Mouse (Mus musculus) bone marrow macrophage, adult 2 months (primary cell): ENCODE data around the gene Wdr1. TPM values are rescaled to one million over a fixed set of nuclear protein-coding genes. Genes with fewer than 3 reads are reported as not detected.
A peak's percentile ranks its signal among the peaks of the same experiment; 100 is the strongest.

Experiments
- H3K27ac ChIP-seq: 2 replicates; pipeline ENCODE4 v1.5.1; 2012; ENCODE audit warnings: low read depth, low read length; ENCODE audit not compliant: insufficient read depth
- H3K4me1 ChIP-seq: 2 replicates; pipeline ENCODE4 v1.6.1; 2012; ENCODE audit warnings: low read length; ENCODE audit not compliant: control insufficient read depth, insufficient read depth
- H3K4me3 ChIP-seq: 2 replicates; pipeline ENCODE4 v1.5.1; 2012; ENCODE audit warnings: mild to moderate bottlenecking, low read length, moderate library complexity; ENCODE audit not compliant: insufficient read depth
- CTCF ChIP-seq: IDR thresholded peaks from 2 replicates; pipeline ENCODE4 v1.5.1; 2012; ENCODE audit warnings: low read depth, mild to moderate bottlenecking, low read length, moderate library complexity
- POLR2A ChIP-seq: IDR thresholded peaks from 2 replicates; pipeline ENCODE4 v1.6.1; 2012; ENCODE audit warnings: mild to moderate bottlenecking, low read depth, low read length, borderline replicate concordance
- polyA plus RNA-seq: library from polyadenylated mRNA; stranded (reverse); fragments of >200 nt; gene quantifications from 2 replicates; pipeline ENCODE4 v1.2.4, GENCODE M21; 2012; ENCODE audit not compliant: missing spikeins, insufficient read depth, insufficient read length

The Wdr1 gene
- polyA plus RNA-seq, 1 experiment = 216 TPM

DNA sequence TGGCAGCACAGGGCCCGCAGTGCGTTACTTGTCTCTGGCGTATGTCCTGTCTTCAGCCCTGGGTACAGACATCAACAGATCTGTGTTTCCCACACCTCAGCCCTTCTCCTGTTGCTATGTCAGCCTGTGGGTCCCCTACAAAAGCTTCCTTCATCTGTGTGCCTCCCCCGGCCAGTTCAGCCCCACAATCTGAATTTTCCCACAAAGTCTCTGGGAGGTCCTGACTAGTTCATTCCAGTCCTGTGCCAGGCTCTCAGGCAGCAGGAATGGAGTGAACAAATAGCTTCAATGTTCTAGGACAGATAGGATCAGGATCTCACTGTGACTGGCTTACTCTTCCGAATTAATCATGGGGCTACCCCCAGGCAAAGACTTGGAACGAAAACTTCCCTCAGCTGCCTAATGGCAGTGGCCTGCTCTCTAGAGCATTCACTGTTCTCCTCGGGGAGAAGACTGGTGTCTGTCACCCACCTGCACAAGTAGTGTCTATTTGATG lies 63.7 kb downstream of the Wdr1 start:
- no peak overlapping the region for H3K4me3 ChIP-seq
- TF ChIP-seq POLR2A (no peak), CTCF (no peak)
- peaks cover 45% of the 10 kb centered on the region for H3K4me1 ChIP-seq
- no peak overlapping the region for H3K27ac ChIP-seq

DNA sequence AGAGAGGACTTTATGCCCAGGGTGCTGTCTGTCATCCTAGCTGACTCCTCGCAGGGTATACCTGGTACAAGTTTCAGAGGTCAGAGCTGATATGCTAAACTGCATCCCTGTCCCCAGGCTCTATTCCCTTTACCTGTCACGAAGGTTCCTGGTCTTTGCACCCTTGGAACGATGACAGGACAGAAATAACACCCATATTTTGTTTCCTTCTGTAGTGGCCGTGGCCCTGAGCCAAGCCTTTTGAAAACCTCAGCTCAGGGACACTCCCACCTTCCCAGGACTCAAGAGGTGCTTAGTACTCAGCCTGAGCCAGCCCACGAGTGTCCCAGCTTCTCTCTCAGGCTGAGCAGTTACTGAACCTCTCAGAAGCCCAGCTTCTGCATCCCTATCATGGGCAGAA lies 64.5 kb downstream of the Wdr1 start:
- no peak overlapping the region for H3K4me3 ChIP-seq
- TF ChIP-seq POLR2A (no peak), CTCF (no peak)
- peaks cover 42% of the 10 kb centered on the region for H3K4me1 ChIP-seq
- H3K27ac ChIP-seq = no peak overlapping the region

DNA sequence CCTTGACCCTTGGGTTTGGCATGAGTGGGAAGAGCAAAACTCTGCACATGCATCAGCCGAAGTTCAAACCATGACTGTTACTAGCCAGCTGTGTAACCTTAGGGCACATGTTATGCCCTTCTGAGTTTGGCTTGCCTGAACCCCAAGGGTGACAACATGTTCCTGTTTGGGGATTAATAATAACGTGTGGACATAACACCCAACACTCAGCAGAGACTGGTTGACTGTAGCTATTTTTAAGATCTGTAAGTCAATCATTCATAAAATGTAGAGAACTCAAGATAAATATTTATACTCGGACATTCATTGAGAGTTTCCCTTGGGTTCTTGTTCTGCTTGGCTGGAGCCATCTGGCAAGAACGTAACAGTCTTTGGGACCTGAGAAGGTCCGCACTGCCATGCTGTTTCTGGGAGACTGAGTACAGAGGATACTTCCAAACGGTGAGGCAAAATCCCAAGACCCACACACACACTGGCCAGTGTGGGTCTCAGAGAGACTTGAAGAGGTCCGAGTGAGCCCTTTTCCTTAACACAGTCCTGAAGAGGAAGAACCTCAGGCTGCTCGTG lies 66.4 kb downstream of the Wdr1 start:
- no peak overlapping the region for H3K27ac ChIP-seq
- no peak overlapping the region for H3K4me3 ChIP-seq
- H3K4me1 ChIP-seq = peaks cover 30% of the 10 kb centered on the region
- no peak for TF ChIP-seq CTCF
- TF ChIP-seq POLR2A = no peak

DNA sequence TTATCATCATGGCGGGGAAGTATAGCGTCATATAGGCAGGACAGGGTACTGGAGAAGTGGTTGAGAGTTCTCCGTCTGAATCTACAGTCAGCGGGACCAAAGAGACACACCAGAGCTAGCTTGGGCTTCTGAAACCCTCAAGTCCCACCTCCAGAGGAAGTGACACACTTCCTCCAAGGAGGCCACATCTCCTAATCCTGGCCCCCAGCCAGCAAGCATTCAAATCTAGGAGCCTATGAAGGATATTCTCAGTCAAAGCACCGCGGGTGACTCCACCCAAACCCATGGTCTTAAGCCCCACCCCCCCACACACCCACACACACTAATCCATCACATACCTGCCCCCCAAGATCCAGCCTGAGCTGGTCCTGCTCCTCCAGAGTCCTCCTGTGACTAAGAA lies 69.1 kb downstream of the Wdr1 start:
- TF ChIP-seq CTCF = no peak
- TF ChIP-seq POLR2A = no peak
- peaks cover 15% of the 10 kb centered on the region for H3K4me1 ChIP-seq
- H3K4me3 ChIP-seq = no peak overlapping the region
- 0 out of 2 replicates have a peak overlapping the region, but pooled peaks have one; percentile 10 for H3K27ac ChIP-seq

DNA sequence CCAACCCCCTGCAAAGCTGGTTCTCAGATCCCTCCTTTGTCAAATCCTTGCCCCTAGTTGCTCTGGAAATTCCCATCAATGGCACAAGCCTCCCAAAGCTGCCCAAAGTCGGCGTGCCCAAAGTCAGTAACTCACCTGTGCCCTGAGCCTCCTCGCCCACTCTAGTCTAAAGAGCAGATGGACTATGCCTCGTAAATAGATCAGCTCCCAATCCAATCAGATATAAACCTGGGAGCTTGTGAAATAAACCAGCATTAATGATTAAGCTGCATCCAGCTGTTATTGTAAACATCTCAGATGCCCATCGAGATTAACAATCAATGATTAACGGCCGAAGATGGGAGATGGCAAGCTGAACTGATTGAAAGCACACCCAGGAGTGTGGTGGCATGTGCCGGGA lies 71.3 kb downstream of the Wdr1 start:
- TF ChIP-seq CTCF (no peak), POLR2A (no peak)
- H3K27ac ChIP-seq = no peak overlapping the region
- no peak overlapping the region for H3K4me3 ChIP-seq
- H3K4me1 ChIP-seq = peaks cover 11% of the 10 kb centered on the region

DNA sequence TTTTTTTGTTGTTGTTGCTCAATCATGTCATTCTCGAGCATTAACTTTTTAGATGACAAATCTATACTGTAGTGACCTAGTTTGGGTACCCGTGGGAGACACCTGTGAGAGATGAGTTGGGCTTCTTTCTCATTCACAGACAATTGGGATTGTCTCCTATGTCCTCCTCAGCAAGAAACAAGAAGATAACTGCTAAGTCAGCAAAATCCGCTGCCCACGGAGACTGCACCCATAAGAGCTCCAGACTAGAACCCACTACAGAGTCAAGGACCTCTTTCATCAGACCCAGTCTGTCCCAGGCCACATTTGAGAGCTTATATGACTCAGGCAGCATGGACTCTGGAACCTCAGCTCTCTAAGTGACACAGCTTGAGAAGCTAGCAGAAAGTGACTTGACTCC lies 73.3 kb downstream of the Wdr1 start:
- no peak for TF ChIP-seq CTCF
- TF ChIP-seq POLR2A = no peak
- no peak overlapping the region for H3K27ac ChIP-seq
- H3K4me3 ChIP-seq = no peak overlapping the region
- peaks cover 11% of the 10 kb centered on the region for H3K4me1 ChIP-seq

DNA sequence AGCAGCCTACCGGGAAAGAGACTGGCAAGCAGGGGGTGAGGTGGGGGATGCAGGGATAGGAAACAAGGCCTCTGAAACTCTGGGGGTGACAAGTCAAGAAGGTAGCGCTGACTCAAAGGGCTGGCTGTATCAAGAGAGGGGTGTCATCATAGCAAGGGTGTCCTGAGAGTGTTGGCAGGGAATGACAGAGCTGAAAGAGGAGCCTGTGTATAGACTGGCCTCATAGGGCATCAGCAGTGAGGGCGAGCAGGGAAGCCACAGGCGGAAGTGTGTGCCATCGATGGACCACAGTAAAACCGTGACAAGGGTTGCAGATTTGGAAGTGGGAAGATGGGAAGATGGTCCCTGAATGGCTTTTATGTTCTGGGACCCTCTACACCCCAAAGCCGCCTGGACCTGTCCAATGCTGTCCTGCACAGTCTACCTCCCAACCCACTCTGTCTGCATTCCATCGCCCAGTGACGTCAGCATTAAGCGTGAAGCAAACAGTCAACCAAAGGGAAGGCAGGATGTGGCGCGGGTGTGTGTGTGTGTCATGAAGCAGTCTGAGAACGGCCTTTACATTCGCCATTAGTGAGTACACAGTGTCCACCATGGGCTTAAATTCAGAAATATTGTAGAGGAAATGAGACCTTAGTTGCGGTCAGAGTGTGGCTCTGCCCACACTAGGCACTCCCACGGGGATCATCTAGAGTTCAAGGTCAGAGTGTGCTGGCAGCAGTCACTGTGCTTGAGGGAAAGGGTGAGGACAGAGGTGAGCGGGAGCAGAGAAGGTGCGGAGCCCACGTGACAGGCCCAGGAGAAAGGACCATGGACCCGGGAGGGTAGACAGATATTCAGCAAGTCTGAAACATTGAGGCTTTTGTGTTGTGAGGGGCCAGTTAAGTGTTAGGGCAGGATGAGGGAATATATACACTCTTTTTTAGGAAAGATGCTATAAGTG lies 74.1 kb downstream of the Wdr1 start:
- no peak overlapping the region for H3K27ac ChIP-seq
- H3K4me3 ChIP-seq = no peak overlapping the region

DNA sequence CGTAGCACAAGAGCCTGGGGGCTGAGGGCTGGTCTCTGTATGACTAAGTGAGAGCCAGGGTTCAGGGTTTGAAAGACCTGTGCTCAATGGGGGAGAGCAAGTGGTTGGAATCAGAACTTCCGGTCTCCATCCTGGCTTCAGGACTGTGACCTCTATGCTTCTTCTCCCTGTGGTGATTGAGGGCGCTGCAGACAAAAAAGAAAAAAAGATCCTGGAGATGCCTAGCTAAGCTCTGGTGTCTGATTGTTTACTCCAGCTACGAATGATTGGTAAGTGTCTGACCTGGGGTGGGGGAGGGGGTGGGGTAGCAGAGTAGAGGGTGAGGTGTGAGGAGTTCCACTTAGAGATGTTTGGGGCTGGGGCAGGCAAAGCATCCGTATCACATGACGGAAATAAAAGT lies 75.0 kb downstream of the Wdr1 start:
- no peak for TF ChIP-seq CTCF
- TF ChIP-seq POLR2A = no peak
- peaks cover 18% of the 10 kb centered on the region for H3K4me1 ChIP-seq
- H3K4me3 ChIP-seq = no peak overlapping the region
- H3K27ac ChIP-seq = no peak overlapping the region

More for the DNA sequence above, 74.1 kb downstream of the Wdr1 start:
- TF ChIP-seq POLR2A = no peak
- no peak for TF ChIP-seq CTCF
- H3K4me1 ChIP-seq = peaks cover 16% of the 10 kb centered on the region

DNA sequence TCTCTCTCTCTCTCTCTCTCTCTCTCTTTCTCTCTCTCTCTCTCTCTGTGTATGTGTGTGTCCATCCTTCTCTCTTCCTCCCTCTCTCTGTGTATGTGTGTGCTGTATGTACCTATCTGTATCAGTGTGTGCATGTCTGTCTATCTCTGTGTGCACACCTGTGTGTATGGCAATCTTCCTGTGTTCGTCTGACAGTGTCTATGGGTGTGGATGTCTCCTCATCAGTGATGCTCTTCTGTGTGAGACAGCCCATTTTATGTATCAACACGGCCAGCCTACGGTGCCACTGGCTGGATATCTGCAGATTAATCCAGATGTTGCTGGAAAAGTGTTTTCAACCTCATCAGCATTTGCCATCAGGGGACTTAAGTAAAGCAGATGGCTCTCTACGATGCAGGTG lies 75.8 kb downstream of the Wdr1 start:
- no peak for TF ChIP-seq POLR2A
- no peak for TF ChIP-seq CTCF
- Histone ChIP-seq H3K4me3 (no peak overlapping the region), H3K27ac (no peak overlapping the region), H3K4me1 (peaks cover 26% of the 10 kb centered on the region)

DNA sequence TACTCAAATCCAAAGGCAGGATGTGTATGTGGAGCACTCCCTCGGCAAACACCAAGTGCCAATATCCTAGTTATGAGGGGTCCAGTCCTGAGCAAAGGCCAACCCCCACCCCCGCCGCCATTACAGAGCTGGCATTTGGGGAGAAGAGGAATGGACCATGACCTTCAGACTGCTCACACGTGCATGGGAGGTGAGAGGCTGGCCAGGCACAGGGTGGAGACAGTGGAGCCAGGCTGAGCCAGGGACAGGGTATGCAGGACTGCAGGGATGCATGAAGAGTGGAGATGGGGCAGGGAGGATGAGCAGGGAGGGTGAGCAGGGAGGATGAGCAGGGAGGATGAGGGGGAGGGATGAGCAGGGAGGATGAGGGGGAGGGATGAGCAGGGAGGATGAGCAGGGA lies 77.1 kb downstream of the Wdr1 start:
- Histone ChIP-seq H3K4me3 (no peak overlapping the region), H3K27ac (no peak overlapping the region), H3K4me1 (peaks cover 31% of the 10 kb centered on the region)
- TF ChIP-seq POLR2A (no peak), CTCF (no peak)
